Mouse (Mus musculus): ENCODE measurements around the gene Hp. TPM values are rescaled to one million over a fixed set of nuclear protein-coding genes. Genes with fewer than 3 reads are reported as not detected.

Hp gene
- polyA plus RNA-seq (2014; fragmentation: Nextera tagmentation; extraction: Ambion mirVana): 0.81 and 1.7 TPM in 2 replicates

DNA sequence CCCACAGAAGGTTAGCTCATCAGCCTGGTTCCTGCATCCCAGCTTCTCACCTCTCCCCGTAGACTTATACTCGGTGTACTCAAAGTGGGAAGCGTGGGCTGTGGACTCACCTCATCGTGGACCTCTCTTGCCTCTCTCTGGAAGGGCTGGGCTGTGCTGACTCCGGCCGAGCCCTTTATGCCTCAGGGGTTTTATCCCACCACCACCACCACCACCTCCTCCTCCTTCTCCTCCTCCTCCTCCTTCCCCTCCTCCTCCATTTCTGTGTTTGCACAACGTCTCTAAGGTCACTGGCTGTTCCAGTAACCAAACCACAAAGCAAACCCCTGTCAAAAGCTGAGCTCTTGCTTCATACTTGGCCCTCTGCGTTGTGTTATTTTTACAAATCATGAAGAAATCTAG lies at the start of gene Hp:
Hp (minus strand) TSS at position 273 of the 402 bp plus-strand sequence.
- Histone ChIP-seq H3K27ac (ENCODE audit: low read depth, low read length) (no peak within 1 kb of the TSS), H3K4me1 (replicated peaks; ENCODE audit: control insufficient read depth, insufficient read depth, low read length) (no peaks in the 10 kb centered on the region), H3K36me3 (ENCODE audit: control insufficient read depth, insufficient read depth, low read length) (no peaks in the 10 kb centered on the region), H3K27me3 (ENCODE audit: control insufficient read depth, insufficient read depth, low read length) (no peaks in the 10 kb centered on the region), H3K9ac (ENCODE audit: low read depth, low read length) (no peak within 1 kb of the TSS), H3K9me3 (ENCODE audit: control insufficient read depth, low read length) (no peaks in the 10 kb centered on the region), H3K4me3 (ENCODE audit: low read depth, low read length) (no peak within 1 kb of the TSS), H3K4me2 (replicated peaks; ENCODE audit: low read depth, low read length) (no peak within 1 kb of the TSS)
- 76% methylated on average over 8 of the region's 8 CpGs for WGBS
- no peak for ATAC-seq (ENCODE audit: low FRiP score)
- DNase-seq (ENCODE audit: low spot score): no peak

DNA sequence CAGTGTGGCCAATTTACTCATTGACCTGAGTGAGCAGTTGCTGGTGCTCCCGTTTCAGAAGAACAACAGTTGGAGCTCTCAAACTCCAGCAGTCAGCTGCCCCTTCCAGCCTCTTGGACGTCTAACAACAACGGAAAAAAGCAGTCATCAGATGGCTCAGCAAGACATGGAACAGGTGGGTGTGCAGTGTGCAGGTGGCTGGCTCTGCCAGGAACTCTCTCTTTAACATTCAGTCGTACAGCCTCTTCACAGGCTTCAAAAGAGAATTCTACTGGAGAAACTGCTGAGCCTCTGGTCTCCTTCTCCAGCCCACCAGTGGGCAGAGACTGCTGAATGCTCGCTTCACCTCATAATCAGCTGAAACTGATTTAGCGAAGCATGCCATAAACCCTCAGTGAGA lies 49.7 kb upstream of the Hp start:
- no peak overlapping the region for H3K4me3 ChIP-seq (ENCODE audit: low read depth, low read length)
- DNase-seq (ENCODE audit: low spot score): no peak
- no peaks in the 10 kb centered on the region for H3K9me3 ChIP-seq (ENCODE audit: control insufficient read depth, low read length)
- no peak overlapping the region for H3K27ac ChIP-seq (ENCODE audit: low read depth, low read length)
- H3K36me3 ChIP-seq (ENCODE audit: control insufficient read depth, insufficient read depth, low read length): no peaks in the 10 kb centered on the region
- H3K27me3 ChIP-seq (ENCODE audit: control insufficient read depth, insufficient read depth, low read length): no peaks in the 10 kb centered on the region
- no peak overlapping the region for H3K9ac ChIP-seq (ENCODE audit: low read depth, low read length)
- no peak for ATAC-seq (ENCODE audit: low FRiP score)
- no peak overlapping the region for H3K4me2 ChIP-seq (replicated peaks; ENCODE audit: low read depth, low read length)
- no peaks in the 10 kb centered on the region for H3K4me1 ChIP-seq (replicated peaks; ENCODE audit: control insufficient read depth, insufficient read depth, low read length)
- 72% methylated on average over 6 of the region's 6 CpGs for WGBS

DNA sequence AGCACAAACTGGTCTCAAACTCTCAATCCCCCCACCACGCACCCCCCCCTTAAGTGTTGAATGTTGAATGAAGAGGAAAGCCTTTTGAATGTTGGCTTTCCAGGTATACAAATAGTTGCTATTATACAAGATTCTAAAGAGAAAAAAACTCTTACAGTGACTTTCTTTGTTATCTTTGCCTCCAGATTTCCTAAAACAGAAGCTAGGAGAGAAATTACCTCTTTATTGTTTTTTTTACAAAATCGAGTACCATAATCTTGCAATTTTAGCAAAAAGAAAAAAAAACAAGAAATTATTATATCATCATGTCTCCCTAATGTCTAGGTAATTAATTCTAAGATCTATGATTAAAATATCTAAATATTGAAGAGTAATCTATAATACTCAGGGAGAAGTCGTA lies 36.6 kb upstream of the Hp start:
- WGBS: 90% methylated on average over 3 of the region's 3 CpGs
- no peak for DNase-seq (ENCODE audit: low spot score)
- Histone ChIP-seq H3K27me3 (ENCODE audit: control insufficient read depth, insufficient read depth, low read length) (no peaks in the 10 kb centered on the region), H3K9ac (ENCODE audit: low read depth, low read length) (no peak overlapping the region), H3K36me3 (ENCODE audit: control insufficient read depth, insufficient read depth, low read length) (no peaks in the 10 kb centered on the region), H3K4me1 (replicated peaks; ENCODE audit: control insufficient read depth, insufficient read depth, low read length) (no peaks in the 10 kb centered on the region), H3K9me3 (ENCODE audit: control insufficient read depth, low read length) (no peaks in the 10 kb centered on the region), H3K4me2 (replicated peaks; ENCODE audit: low read depth, low read length) (no peak overlapping the region), H3K27ac (ENCODE audit: low read depth, low read length) (no peak overlapping the region), H3K4me3 (ENCODE audit: low read depth, low read length) (no peak overlapping the region)
- ATAC-seq (ENCODE audit: low FRiP score): no peak

DNA sequence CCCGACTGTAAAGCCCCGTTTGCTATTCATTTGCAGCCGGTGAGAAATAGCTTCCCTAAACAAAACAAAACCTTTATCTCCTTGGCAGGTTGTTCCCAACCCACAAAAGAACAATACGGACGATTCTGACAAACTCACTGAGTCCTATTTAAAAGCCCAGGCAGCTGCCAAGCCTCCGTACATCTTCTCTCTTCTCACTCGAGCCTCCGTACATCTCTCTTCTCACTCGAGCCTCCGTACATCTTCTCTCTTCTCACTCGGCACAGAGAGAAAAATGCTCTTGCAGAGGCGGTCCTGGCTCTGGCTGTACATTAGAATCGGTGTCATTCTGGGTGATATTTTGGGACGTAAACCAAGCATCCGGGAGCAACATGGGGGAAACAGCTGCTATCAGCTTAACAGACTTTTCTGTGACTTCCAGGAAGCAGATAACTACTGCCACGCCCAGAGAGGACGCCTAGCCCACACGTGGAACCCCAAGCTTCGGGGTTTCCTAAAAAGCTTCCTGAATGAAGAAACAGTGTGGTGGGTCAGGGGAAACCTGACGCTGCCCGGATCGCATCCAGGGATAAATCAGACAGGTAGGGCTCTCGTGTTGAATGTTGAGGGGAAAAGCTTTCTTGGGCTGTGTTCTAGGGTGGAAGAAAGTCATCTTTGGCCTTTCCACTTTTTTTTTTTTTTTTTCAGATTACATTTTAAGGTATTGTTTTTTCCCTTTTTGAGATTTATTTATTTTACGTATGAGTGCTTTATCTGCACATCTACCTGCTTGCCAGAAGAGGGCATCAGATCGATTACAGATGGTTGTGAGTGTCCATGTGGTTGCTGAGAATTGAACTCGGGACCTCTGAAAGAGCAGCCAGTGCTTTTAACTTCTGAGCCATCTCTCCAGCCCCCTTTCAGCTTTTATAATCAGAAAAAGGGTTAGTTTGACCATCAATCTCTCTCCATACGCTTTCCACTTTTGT lies 35.6 kb upstream of the Hp start, which contains the start of gene Pkd1l3:
Pkd1l3 (plus strand) TSS at position 275 of the 968 bp plus-strand sequence.
- Histone ChIP-seq H3K9me3 (ENCODE audit: control insufficient read depth, low read length) (no peaks in the 10 kb centered on the region), H3K9ac (ENCODE audit: low read depth, low read length) (no peak within 1 kb of the TSS)
- ATAC-seq (ENCODE audit: low FRiP score): no peak

DNA sequence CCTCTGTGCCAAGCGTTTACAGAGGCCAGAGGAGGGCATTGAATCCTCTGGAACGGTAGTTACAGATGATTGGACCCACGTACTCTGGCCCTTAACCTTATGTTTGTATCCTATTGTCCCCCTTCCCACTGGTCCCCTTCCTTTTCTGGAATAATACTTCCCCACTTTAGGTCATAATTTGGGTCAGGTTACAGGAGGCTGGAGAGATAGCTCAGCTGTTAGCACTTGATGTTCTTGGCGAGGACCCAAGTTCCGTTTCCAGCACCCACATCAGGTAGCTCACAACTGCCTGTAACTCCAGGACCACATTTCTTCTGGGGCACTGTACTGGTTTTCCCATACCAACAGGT lies 30.2 kb upstream of the Hp start:
- DNase-seq (ENCODE audit: low spot score): peak; percentile 31
- peak overlapping the region; percentile 86 for H3K9ac ChIP-seq (ENCODE audit: low read depth, low read length)
- H3K36me3 ChIP-seq (ENCODE audit: control insufficient read depth, insufficient read depth, low read length): no peaks in the 10 kb centered on the region
- peak overlapping the region; percentile 55 for H3K4me3 ChIP-seq (ENCODE audit: low read depth, low read length)
- H3K9me3 ChIP-seq (ENCODE audit: control insufficient read depth, low read length): no peaks in the 10 kb centered on the region
- peaks cover 2% of the 10 kb centered on the region; the same call in 1 of the 2 replicates for H3K4me1 ChIP-seq (replicated peaks; ENCODE audit: control insufficient read depth, insufficient read depth, low read length)
- peak overlapping the region; percentile 61 for H3K4me2 ChIP-seq (replicated peaks; ENCODE audit: low read depth, low read length)
- H3K27ac ChIP-seq (ENCODE audit: low read depth, low read length): peak overlapping the region; percentile 95
- no peaks in the 10 kb centered on the region for H3K27me3 ChIP-seq (ENCODE audit: control insufficient read depth, insufficient read depth, low read length)
- WGBS: 30% methylated on average over 5 of the region's 5 CpGs
- no peak for ATAC-seq (ENCODE audit: low FRiP score)

More for the DNA sequence above, 35.6 kb upstream of the Hp start, which contains the start of gene Pkd1l3:
- H3K27me3 ChIP-seq (ENCODE audit: control insufficient read depth, insufficient read depth, low read length): no peaks in the 10 kb centered on the region
- H3K4me2 ChIP-seq (replicated peaks; ENCODE audit: low read depth, low read length): no peak within 1 kb of the TSS
- no peak for DNase-seq (ENCODE audit: low spot score)
- H3K4me1 ChIP-seq (replicated peaks; ENCODE audit: control insufficient read depth, insufficient read depth, low read length): no peaks in the 10 kb centered on the region
- WGBS: 59% methylated on average over 27 of the region's 27 CpGs
- H3K36me3 ChIP-seq (ENCODE audit: control insufficient read depth, insufficient read depth, low read length): no peaks in the 10 kb centered on the region
- no peak within 1 kb of the TSS for H3K27ac ChIP-seq (ENCODE audit: low read depth, low read length)
- no peak within 1 kb of the TSS for H3K4me3 ChIP-seq (ENCODE audit: low read depth, low read length)

DNA sequence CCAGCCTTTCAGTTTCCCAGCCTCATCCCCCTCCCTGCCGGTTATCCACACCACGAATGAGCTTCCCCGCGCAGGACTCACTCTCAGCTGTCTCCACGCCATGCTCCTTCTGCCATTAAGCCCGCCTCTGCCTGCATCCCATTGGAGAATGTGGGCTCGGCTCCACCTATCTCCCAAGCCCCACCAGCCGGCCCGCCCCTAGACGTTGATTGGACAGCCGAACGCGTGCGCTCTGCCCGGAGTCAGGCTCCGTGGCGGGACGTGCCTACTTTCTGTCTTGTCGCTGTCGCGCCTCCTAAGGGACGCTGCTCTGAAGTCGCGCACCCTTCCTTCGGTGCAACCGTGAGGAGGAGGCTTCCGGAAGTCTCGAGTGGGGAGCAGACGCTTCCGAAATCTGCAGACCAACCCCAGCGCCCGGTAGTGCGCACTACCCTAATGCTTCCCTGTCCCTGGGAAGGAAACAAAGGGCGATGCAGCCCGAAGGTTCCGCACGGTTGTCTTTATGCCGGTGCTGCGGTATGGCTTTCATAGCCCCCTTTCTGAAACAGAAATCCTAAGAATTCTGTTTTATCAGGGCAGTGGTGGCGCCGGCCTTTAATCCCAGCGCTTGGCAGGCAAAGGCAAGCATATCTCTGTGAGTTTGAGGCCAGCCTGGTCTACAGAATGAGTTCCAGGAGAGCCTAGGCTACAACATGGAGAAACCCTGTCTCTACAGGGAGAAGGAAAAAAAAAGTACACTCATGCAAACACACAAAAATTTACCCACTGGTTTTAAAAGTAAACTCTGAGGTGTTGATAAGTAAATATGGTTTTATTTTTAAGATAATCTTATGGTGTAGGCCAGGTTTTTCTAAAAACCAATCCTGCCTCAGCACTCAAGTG lies 29.5 kb upstream of the Hp start, which contains the start of gene Dhodh:
Dhodh (minus strand) TSS at position 403 of the 882 bp plus-strand sequence.
- Histone ChIP-seq H3K9ac (ENCODE audit: low read depth, low read length) (peak within 1 kb of the TSS; percentile 86), H3K4me1 (replicated peaks; ENCODE audit: control insufficient read depth, insufficient read depth, low read length) (peaks cover 2% of the 10 kb centered on the region; the same call in 1 of the 2 replicates), H3K36me3 (ENCODE audit: control insufficient read depth, insufficient read depth, low read length) (no peaks in the 10 kb centered on the region), H3K27me3 (ENCODE audit: control insufficient read depth, insufficient read depth, low read length) (no peaks in the 10 kb centered on the region), H3K4me3 (ENCODE audit: low read depth, low read length) (peak within 1 kb of the TSS; percentile 55), H3K27ac (ENCODE audit: low read depth, low read length) (peak within 1 kb of the TSS; percentile 95), H3K9me3 (ENCODE audit: control insufficient read depth, low read length) (no peaks in the 10 kb centered on the region), H3K4me2 (replicated peaks; ENCODE audit: low read depth, low read length) (peak within 1 kb of the TSS; percentile 78)
- peak; percentile 100 for ATAC-seq (ENCODE audit: low FRiP score)
- under 1% methylated on average over 42 of the region's 42 CpGs for WGBS
- DNase-seq (ENCODE audit: low spot score): peak; percentile 94

DNA sequence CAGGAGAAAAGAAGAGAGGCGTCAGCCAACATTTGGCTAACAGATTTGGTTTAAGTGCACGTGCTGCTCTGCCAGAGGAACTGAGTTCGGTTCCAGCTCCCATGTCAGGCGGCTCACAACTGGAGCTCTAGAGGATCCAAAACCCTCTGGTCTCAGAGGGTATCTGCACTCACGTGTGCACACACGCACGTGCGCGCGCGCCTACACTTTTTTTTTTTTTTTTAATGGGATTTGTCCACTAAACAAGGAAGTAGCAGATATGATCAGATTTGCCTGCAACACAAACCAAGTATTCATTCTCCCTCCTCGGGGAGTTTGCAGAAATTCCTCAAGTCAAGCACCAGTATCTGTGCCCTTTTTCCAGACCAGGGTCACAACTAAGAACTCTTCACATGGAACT lies 28.7 kb upstream of the Hp start:
- Histone ChIP-seq H3K36me3 (ENCODE audit: control insufficient read depth, insufficient read depth, low read length) (no peaks in the 10 kb centered on the region), H3K4me1 (replicated peaks; ENCODE audit: control insufficient read depth, insufficient read depth, low read length) (peaks cover 2% of the 10 kb centered on the region; the same call in 1 of the 2 replicates), H3K4me2 (replicated peaks; ENCODE audit: low read depth, low read length) (peak overlapping the region; percentile 78), H3K27me3 (ENCODE audit: control insufficient read depth, insufficient read depth, low read length) (no peaks in the 10 kb centered on the region), H3K4me3 (ENCODE audit: low read depth, low read length) (peak overlapping the region; percentile 55), H3K9ac (ENCODE audit: low read depth, low read length) (peak overlapping the region; percentile 86), H3K9me3 (ENCODE audit: control insufficient read depth, low read length) (no peaks in the 10 kb centered on the region), H3K27ac (ENCODE audit: low read depth, low read length) (peak overlapping the region; percentile 95; the same call in 1 of the 2 replicates)
- 12% methylated on average over 12 of the region's 12 CpGs for WGBS
- no peak for ATAC-seq (ENCODE audit: low FRiP score)
- no peak for DNase-seq (ENCODE audit: low spot score)

DNA sequence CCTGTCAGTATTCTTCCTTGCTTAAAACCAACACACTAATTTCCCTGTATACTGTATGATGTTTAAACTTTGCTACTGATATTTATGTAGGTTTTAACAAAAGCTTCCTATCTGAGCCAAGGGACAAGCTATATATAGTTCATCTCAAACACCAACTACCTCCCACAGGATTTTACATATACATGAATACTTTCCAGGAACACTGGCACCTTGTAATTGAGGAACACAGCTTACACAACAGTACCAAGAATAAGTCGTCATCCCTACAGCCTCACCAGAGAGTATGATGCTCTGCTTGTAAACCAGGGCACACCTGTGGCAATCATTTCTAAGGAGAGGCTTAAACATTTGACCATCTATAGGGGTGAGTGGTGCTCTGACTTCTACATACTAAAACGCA lies 27.8 kb upstream of the Hp start:
- Histone ChIP-seq H3K4me1 (replicated peaks; ENCODE audit: control insufficient read depth, insufficient read depth, low read length) (peaks cover 2% of the 10 kb centered on the region; the same call in 1 of the 2 replicates), H3K36me3 (ENCODE audit: control insufficient read depth, insufficient read depth, low read length) (no peaks in the 10 kb centered on the region), H3K9ac (ENCODE audit: low read depth, low read length) (no peak overlapping the region), H3K27ac (ENCODE audit: low read depth, low read length) (no peak overlapping the region), H3K9me3 (ENCODE audit: control insufficient read depth, low read length) (no peaks in the 10 kb centered on the region), H3K4me2 (replicated peaks; ENCODE audit: low read depth, low read length) (no peak overlapping the region), H3K4me3 (ENCODE audit: low read depth, low read length) (no peak overlapping the region), H3K27me3 (ENCODE audit: control insufficient read depth, insufficient read depth, low read length) (no peaks in the 10 kb centered on the region)
- ATAC-seq (ENCODE audit: low FRiP score) (no peak), DNase-seq (ENCODE audit: low spot score) (no peak)
- WGBS: 94% methylated on average over 2 of the region's 2 CpGs

All from hindbrain, embryonic 11.5 days (tissue).